Mouse (Mus musculus) heart, embryonic 13.5 days (tissue): ENCODE results near the gene Ppp2r5c. TPM values are rescaled to one million over a fixed set of nuclear protein-coding genes. Genes with fewer than 3 reads are reported as not detected.

Source experiments
- ATAC-seq: fragments of 200-750 bp; cut with Nextera tagmentation; 2 replicates; pipeline ENCODE4 v1.8.0; 2017; ENCODE audit warnings: moderate TSS enrichment; ENCODE audit not compliant: insufficient number of reproducible peaks, low FRiP score, low TSS enrichment; ENCODE audit errors: extremely low read depth
- H3K27ac ChIP-seq: fragments of 300-500 bp; sonication (generic); replicated peaks from 2 replicates; pipeline ENCODE4 v1.5.1; 2015; ENCODE audit warnings: moderate library complexity, mild to moderate bottlenecking, inconsistent platforms
- H3K27me3 ChIP-seq: fragments of 300-500 bp; sonication (generic); replicated peaks from 2 replicates; pipeline ENCODE4 v1.6.1; 2015; ENCODE audit warnings: mild to moderate bottlenecking, inconsistent platforms
- H3K36me3 ChIP-seq: fragments of 300-500 bp; sonication (generic); 2 replicates; pipeline ENCODE4 v1.6.1; 2015; ENCODE audit warnings: mild to moderate bottlenecking, inconsistent platforms
- H3K4me1 ChIP-seq: fragments of 300-500 bp; sonication (generic); 2 replicates; pipeline ENCODE4 v1.6.1; 2015; ENCODE audit warnings: inconsistent platforms
- H3K4me2 ChIP-seq: fragments of 300-500 bp; sonication (generic); 2 replicates; pipeline ENCODE4 v1.6.1; 2015; ENCODE audit warnings: inconsistent platforms, mild to moderate bottlenecking, moderate library complexity
- H3K4me3 ChIP-seq: fragments of 300-500 bp; sonication (generic); 2 replicates; pipeline ENCODE4 v1.5.1; 2015; ENCODE audit warnings: moderate library complexity, mild to moderate bottlenecking, inconsistent platforms
- H3K9ac ChIP-seq: fragments of 300-500 bp; sonication (generic); 2 replicates; pipeline ENCODE4 v1.6.1; 2015; ENCODE audit warnings: inconsistent platforms, mild to moderate bottlenecking, moderate library complexity
- H3K9me3 ChIP-seq: fragments of 300-500 bp; sonication (generic); 2 replicates; pipeline ENCODE4 v1.6.1; 2016; ENCODE audit warnings: inconsistent platforms
- WGBS: fragments of 180-500 bp; shearing (Covaris S2); methylation state at CpG from one replicate; pipeline ENCODE4 v1.1.7; 2015; ENCODE audit warnings: mixed read lengths; 5-methylcytosine and 5-hydroxymethylcytosine counted together
- polyA plus RNA-seq: library from polyadenylated mRNA; unstranded; fragments of >200 nt; fragmentation: Nextera tagmentation; extraction: Ambion mirVana; gene quantifications from 2 replicates; pipeline ENCODE4 v1.2.1, GENCODE M21; 2015

Ppp2r5c gene
- polyA plus RNA-seq, 1 experiment from 2014 or later = 113 TPM

- no peaks in the 10 kb centered on the region for H3K9me3 ChIP-seq
- H3K4me1 ChIP-seq = peaks cover 16% of the 10 kb centered on the region
- WGBS = 76% methylated on average over 5 of the region's 5 CpGs
- H3K36me3 ChIP-seq = peaks cover 37% of the 10 kb centered on the region
- H3K4me2 ChIP-seq = no peak overlapping the region
- no peak for ATAC-seq
- no peak overlapping the region for H3K4me3 ChIP-seq
- H3K9ac ChIP-seq = no peak overlapping the region
- no peaks in the 10 kb centered on the region for H3K27me3 ChIP-seq
- no peak overlapping the region for H3K27ac ChIP-seq
Observed at GRCm38 (mm10) chr12:110541528-110541927, 94.6 kb downstream of the Ppp2r5c start.

- WGBS = 78% methylated on average over 4 of the region's 4 CpGs
- Histone ChIP-seq H3K4me3 (no peak overlapping the region), H3K9me3 (no peaks in the 10 kb centered on the region), H3K27ac (no peak overlapping the region), H3K9ac (no peak overlapping the region), H3K36me3 (peaks cover 66% of the 10 kb centered on the region), H3K27me3 (no peaks in the 10 kb centered on the region), H3K4me1 (peaks cover 21% of the 10 kb centered on the region), H3K4me2 (no peak overlapping the region)
- no peak for ATAC-seq
Observed at GRCm38 (mm10) chr12:110545040-110545701, 98.3 kb downstream of the Ppp2r5c start.

- no peak overlapping the region for H3K4me2 ChIP-seq
- no peak overlapping the region for H3K9ac ChIP-seq
- no peak for ATAC-seq
- H3K4me1 ChIP-seq = peaks cover 14% of the 10 kb centered on the region
- 89% methylated on average over 12 of the region's 12 CpGs for WGBS
- no peak overlapping the region for H3K4me3 ChIP-seq
- no peaks in the 10 kb centered on the region for H3K9me3 ChIP-seq
- no peak overlapping the region for H3K27ac ChIP-seq
- peaks cover 84% of the 10 kb centered on the region for H3K36me3 ChIP-seq
- no peaks in the 10 kb centered on the region for H3K27me3 ChIP-seq
Observed at GRCm38 (mm10) chr12:110547573-110547972, 100.7 kb downstream of the Ppp2r5c start.

GRCm38 (mm10) chr12:110549437-110550112 lies 102.7 kb downstream of the Ppp2r5c start:
- Histone ChIP-seq H3K9me3 (no peaks in the 10 kb centered on the region), H3K27me3 (no peaks in the 10 kb centered on the region), H3K4me3 (no peak overlapping the region), H3K4me1 (peaks cover 14% of the 10 kb centered on the region), H3K36me3 (peaks cover 90% of the 10 kb centered on the region), H3K27ac (no peak overlapping the region), H3K9ac (no peak overlapping the region), H3K4me2 (no peak overlapping the region)
- WGBS = 67% methylated on average over 7 of the region's 7 CpGs
- ATAC-seq = no peak

- Histone ChIP-seq H3K27me3 (no peaks in the 10 kb centered on the region), H3K4me2 (no peak overlapping the region), H3K9ac (no peak overlapping the region), H3K36me3 (peaks cover 97% of the 10 kb centered on the region), H3K4me3 (no peak overlapping the region), H3K27ac (no peak overlapping the region), H3K9me3 (no peaks in the 10 kb centered on the region), H3K4me1 (peaks cover 14% of the 10 kb centered on the region)
- WGBS = 90% methylated on average over 15 of the region's 15 CpGs
- no peak for ATAC-seq
Observed at GRCm38 (mm10) chr12:110550364-110550763, 103.4 kb downstream of the Ppp2r5c start.

- H3K9ac ChIP-seq = no peak overlapping the region
- no peak for ATAC-seq
- 71% methylated on average over 13 of the region's 13 CpGs for WGBS
Observed at GRCm38 (mm10) chr12:110552113-110552512, 105.2 kb downstream of the Ppp2r5c start.

GRCm38 (mm10) chr12:110553362-110553761 lies 106.4 kb downstream of the Ppp2r5c start:
- no peaks in the 10 kb centered on the region for H3K9me3 ChIP-seq
- H3K9ac ChIP-seq = no peak overlapping the region
- no peak overlapping the region for H3K4me2 ChIP-seq
- 87% methylated on average over 5 of the region's 5 CpGs for WGBS
- H3K4me3 ChIP-seq = no peak overlapping the region
- no peaks in the 10 kb centered on the region for H3K27me3 ChIP-seq
- ATAC-seq = no peak
- H3K36me3 ChIP-seq = peaks cover 97% of the 10 kb centered on the region
- no peak overlapping the region for H3K27ac ChIP-seq
- peaks cover 14% of the 10 kb centered on the region for H3K4me1 ChIP-seq

More at GRCm38 (mm10) chr12:110552113-110552512, 105.2 kb downstream of the Ppp2r5c start:
- Histone ChIP-seq H3K9me3 (no peaks in the 10 kb centered on the region), H3K27me3 (no peaks in the 10 kb centered on the region), H3K36me3 (peaks cover 97% of the 10 kb centered on the region), H3K4me1 (peaks cover 14% of the 10 kb centered on the region), H3K4me2 (no peak overlapping the region), H3K4me3 (no peak overlapping the region), H3K27ac (no peak overlapping the region)

GRCm38 (mm10) chr12:110555536-110556240 lies 108.8 kb downstream of the Ppp2r5c start:
- Histone ChIP-seq H3K9ac (no peak overlapping the region), H3K36me3 (peaks cover 99% of the 10 kb centered on the region), H3K4me2 (no peak overlapping the region), H3K27ac (no peak overlapping the region), H3K27me3 (no peaks in the 10 kb centered on the region), H3K9me3 (no peaks in the 10 kb centered on the region), H3K4me1 (peaks cover 4% of the 10 kb centered on the region; the same call in 1 of the 2 replicates), H3K4me3 (no peak overlapping the region)
- 87% methylated on average over 21 of the region's 21 CpGs for WGBS
- ATAC-seq = no peak

- Histone ChIP-seq H3K9ac (no peak overlapping the region), H3K27me3 (no peaks in the 10 kb centered on the region), H3K4me2 (no peak overlapping the region), H3K27ac (no peak overlapping the region), H3K4me1 (peaks cover under 1% of the 10 kb centered on the region; the same call in 1 of the 2 replicates), H3K36me3 (peaks cover 99% of the 10 kb centered on the region), H3K4me3 (no peak overlapping the region), H3K9me3 (no peaks in the 10 kb centered on the region)
- no peak for ATAC-seq
- 86% methylated on average over 18 of the region's 18 CpGs for WGBS
Observed at GRCm38 (mm10) chr12:110556861-110557628, 110.1 kb downstream of the Ppp2r5c start.

- no peak overlapping the region for H3K9ac ChIP-seq
- 94% methylated on average over 7 of the region's 7 CpGs for WGBS
- H3K4me2 ChIP-seq = no peak overlapping the region
- no peaks in the 10 kb centered on the region for H3K9me3 ChIP-seq
- H3K36me3 ChIP-seq = peaks cover 99% of the 10 kb centered on the region
- no peak for ATAC-seq
- H3K27ac ChIP-seq = no peak overlapping the region
- H3K27me3 ChIP-seq = no peaks in the 10 kb centered on the region
- H3K4me3 ChIP-seq = no peak overlapping the region
- H3K4me1 ChIP-seq = no peaks in the 10 kb centered on the region
Observed at GRCm38 (mm10) chr12:110558175-110558574, 111.3 kb downstream of the Ppp2r5c start.

GRCm38 (mm10) chr12:110563383-110563782 lies 116.5 kb downstream of the Ppp2r5c start:
- H3K9ac ChIP-seq = no peak overlapping the region
- H3K36me3 ChIP-seq = peaks cover 99% of the 10 kb centered on the region
- H3K27ac ChIP-seq = no peak overlapping the region
- H3K4me1 ChIP-seq = no peaks in the 10 kb centered on the region
- no peak overlapping the region for H3K4me3 ChIP-seq
- WGBS = 75% methylated on average over 11 of the region's 11 CpGs
- H3K4me2 ChIP-seq = no peak overlapping the region
- no peaks in the 10 kb centered on the region for H3K9me3 ChIP-seq
- ATAC-seq = no peak
- H3K27me3 ChIP-seq = no peaks in the 10 kb centered on the region
